Mouse (Mus musculus) CH12F3 (cell line): ENCODE measurements around the gene Ndufa11.

ENCODE experiments used
- in situ Hi-C: fragments of 300-500 bp; cut with MboI; formaldehyde crosslinking; loops from 2 replicates; pipeline ENCODE4 v1.14.3; 2020; ENCODE audit warnings: low sequenced_read_pairs

Ndufa11 gene

DNA sequence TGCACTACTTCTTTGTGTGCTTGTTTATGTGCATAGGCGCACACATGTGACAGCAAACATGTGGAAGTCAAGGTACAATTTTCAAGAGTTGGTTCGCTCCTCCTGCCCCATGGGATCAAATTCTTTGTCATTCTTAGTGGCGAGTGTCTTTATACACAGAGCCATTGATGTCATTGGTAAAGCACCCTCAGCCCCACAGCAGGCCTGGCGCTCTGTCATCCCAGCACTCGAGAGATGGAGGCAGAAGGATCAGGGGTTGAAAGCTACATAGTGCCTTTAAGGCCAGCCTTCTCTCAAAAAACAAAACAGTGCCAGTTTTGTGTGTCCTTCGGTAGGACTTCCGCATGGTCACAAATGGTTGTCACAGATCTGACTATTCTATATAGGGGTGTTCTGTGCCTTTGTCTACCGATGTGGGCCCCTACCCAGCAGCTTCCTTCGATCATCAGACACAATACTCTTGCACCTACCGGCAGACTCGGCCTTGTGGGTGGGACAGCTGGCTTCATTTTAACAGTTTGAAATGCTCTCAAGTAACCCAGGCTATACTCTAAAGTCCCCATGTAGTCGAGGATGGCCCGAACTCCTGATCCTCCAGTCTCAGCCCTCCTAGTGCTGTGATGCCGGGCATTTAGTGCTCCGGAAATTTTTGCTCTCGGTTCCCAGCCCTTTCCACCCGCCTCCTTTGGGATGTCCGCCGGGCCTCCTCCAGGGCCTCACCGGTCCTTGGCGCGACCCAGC, 1.5 kb upstream of the Ndufa11 start:
- in situ Hi-C loops: no loop called here

DNA sequence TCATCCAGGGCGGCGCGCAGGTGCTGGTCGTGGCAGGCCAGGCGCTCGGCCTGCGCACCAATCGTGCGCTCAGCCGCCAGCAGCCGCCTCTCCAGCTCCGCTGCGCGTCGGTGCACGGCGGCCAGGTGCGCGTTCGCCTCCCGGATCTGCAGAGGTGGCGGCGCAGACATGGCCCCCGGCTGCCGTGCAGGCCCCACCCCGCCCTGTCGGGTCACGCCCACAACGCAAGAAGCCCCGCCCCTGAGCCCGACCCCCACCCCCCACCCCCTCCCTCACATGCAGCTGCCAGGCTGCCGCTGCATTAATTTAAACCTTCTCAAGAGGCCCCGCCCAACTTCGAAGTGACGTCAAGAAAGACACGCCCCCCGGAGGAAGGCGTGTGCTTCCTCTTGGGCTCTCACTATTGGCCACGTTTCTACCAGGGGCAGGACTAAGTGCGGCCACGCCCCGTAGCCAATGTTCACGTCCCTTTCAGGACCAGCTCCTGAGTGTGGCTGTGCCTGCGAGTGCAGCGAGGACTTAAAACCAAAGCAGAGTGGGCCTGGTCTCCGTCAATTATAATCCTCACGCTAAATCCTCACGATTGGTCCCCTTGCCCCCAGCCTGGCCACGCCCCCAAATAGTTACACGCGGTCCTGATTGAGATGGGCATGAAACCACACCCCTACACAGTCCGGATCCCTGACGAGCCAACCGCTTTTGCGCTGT, 758 bp upstream of the Ndufa11 start:
- in situ Hi-C loops: no loop called here

DNA sequence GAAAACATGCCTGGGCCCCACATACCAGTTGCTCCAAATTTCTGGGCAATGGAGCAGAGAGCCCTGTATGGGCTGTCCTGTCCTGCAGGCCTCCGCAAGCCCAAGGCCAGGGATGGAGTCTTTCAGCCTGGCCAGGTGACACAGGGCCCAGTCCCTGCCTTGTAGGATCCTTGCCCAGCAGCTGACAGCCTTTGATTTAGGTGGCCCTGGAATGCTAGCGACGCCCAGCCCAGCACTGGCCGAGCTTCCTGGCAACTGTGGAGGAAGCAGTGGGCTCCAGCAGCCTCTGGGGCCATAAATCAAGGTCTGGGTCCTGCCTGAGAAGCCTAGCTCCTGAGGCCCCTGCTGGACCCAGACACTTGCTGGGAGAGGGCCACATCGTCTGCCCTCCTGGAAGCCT, 4.9 kb downstream of the Ndufa11 start:
- in situ Hi-C loops: no loop called here

DNA sequence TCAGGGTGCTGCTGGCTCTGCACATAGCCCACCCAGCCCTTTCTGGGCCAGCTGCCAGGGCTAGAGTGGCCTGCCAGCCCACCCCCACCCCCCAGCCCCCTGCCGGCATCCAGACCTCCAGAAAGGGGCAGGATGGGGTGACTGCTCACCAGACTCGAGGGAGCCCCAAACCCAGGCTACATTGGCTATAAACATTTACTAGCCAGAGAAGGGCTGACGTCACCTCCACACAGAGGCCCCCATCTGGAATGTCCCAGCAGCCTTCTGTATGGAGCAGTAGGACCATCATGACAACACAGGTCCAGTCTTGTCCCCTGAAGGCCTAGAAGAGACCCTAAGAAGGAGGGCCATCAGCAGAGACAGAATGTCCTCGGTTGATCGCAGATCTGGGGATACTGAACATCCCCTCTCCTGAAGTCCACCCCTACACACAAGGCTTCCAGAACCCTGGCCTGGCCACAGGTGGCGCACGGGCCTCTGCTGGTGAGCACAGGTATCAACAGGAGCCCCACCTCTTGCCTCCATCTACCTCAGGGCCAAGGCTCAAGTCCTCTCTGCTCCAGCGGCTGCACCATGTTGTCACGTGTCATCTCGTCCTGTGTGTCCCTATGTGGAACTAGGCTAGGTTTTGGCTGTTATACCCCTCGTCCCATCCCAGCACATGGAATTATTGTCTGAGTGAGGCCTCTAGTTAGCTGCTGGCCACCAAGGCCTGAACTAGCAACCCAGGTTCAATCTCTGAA, 6.0 kb downstream of the Ndufa11 start:
- in situ Hi-C loops: no loop called here

DNA sequence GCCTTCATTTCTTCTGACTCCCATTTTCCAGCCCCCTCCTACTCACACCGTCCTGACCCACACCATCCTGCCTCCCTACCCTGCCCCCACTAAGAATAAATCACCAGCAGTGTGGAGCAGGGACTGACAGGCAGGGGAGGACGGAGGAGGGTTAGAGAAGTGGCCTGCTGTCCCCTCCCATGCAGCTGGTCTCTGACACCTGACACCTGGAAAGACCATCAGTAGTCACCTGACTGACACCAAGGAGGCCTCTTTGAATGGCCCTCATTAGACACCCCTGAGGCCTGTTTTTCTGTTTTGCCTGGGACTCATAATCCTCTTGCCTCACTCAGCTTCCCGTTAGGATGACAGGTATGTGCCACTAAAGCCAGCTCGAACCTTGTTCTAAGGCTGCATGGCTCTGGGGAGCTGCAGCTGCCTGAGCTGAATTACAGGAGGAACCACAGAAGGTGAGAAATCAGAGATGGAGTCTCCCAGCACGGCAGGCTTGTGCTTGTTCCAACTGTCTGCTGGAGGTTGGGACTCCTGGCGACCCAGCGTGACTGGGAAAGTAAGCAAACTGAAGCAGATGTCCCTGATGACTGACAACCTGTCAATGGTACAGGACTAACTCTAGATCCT, 9.6 kb downstream of the Ndufa11 start:
- in situ Hi-C loops: no loop called here

DNA sequence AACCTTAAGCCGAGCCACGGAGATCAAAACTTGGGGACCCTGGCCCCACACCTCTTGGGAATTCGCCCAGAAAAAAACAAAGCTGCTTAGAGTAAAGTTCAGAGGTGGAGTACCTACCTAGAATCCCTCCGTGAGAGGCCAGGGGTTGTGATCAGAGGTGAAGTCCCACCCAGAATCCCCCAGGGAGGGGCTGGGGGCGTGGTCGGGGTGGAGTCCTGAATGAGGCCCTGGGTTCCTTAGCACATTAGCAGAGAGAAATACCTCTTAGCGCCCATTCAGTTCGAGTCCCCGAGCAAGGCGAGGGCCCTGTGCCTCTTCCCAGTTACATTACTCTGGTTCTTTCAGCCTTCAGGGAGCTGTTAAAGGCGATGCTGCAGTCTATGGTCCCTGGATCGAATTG, 10.1 kb downstream of the Ndufa11 start:
- in situ Hi-C loops: no loop called here

DNA sequence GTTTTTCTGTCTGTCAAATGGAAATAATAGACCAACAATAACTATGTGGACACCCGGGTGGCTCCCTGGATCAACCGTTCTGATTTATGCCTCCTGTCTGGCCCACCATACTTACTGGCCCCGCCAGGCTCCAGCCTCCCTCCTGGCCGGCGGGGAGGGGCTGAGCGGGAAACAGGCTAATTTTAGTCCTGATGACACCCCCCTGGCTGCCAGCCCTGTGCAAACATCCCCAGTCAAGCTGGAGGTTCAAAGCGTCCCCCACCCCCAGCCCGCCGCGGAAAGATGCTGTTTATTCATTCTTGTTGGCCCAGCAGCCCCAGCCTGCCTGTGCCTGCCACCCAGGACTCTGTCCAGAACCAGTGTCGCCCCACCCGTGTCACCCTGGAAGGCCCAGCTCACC, 10.6 kb downstream of the Ndufa11 start:
- in situ Hi-C loops: no loop called here

DNA sequence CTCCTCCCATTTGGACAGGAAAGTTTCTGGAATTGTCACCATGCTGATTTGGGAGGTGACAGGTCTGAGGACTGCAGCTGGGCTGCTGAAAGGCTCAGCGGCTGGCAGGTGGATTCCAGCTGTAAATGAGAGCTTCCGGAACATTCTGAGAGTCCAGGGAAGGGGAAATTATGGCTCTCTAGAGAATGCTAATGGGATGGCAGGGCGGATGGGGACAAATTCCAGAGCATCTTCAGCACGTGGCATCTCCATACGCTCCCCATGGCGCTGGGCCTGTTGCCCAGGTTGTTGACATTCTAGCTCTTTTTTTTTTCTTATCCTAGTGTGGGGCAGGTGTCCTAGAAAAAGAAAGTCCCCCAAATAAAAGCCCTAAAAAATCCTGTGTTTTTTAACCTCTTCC, 11.6 kb downstream of the Ndufa11 start:
- in situ Hi-C loops: no loop called here

DNA sequence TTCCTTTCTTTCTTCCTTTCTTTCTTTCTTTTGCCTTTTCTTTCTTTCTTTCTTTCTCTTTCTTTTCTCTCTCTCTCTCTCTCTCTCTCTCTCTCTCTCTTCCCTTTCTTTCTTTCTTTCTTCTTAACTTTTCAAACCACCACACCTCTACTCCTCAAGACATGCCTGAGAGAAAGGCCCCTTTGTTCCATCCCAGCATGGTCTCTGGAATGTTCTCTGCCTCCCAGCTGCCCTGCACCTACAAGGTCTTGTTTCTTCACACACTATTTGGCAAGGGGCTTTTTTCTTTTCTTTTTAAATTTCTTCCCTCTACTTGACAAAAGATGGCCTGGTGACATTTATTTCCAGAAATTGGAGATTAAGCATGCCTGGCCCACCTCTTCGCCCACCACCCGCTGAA, 12.1 kb downstream of the Ndufa11 start:
- in situ Hi-C loops: no loop called here

DNA sequence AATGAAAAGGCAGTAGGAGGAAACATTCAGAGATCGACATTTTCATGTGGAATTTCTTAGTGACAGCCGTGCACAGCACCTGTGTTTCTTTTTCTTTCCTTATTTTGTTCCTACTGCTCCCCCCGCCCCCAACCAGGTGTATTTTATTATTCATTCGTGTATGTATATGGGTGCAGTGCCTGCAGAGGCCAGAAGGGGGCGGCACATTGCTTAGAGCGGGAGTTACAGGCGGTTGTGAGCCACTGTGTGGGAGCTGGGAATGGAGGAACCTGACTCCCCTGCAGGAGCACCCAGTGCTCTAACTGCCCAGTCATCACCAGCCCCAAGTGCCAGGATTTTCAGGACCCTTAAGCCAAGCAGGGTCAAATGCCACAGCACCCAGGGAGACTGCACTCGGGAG, 19.0 kb downstream of the Ndufa11 start:
- in situ Hi-C loops: no loop called here

DNA sequence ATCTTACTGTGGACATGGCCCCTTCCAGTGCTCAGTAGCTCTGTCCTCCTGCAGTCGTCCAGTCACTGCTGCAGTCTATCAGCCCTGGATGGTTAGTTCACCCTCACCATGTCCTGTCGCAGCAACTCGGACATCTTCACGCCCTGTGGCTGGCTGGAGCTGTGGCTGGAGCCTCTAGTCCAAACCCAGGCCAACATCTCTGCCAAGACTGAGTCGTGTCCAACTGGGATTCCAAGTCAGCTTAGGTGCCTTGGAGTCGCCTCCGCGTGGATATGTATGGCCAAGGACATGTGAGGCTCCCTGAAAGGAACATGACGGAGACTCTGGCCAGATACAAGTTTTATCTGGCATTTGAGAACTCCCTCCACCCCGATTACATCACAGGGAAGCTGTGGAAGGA, 20.7 kb downstream of the Ndufa11 start:
- in situ Hi-C loops: no loop called here

DNA sequence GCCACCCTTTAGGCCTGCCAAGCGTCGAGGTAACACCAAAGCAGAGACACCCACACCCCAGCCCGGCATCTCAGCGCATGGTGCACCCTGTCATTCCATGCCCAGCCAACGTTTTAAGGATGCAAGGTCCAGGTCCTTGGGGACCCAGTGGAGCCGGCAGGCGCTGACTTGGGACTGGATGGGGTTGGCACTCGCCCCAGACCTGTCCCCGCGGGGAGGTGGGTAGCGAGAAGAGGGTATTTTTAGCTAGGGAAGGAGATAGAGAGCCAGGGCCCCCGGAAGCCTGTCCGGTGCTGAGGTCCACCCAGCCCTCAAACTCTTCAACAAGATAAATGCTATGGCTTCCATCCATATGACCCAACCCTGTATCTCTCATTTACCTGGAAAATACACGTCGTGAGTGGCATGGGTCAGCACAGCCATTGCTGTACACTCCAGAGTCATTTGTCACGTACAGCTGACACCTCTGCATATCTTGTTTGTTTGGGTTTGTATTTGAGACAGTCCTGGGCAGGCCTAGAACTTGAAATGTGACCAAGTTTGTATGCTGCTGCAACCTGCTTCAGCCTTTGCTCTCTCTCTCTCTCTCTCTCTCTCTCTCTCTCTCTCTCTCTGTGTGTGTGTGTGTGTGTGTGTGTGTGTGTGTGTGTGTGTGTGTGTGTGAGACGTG, 22.7 kb downstream of the Ndufa11 start:
- in situ Hi-C loops: no loop called here

DNA sequence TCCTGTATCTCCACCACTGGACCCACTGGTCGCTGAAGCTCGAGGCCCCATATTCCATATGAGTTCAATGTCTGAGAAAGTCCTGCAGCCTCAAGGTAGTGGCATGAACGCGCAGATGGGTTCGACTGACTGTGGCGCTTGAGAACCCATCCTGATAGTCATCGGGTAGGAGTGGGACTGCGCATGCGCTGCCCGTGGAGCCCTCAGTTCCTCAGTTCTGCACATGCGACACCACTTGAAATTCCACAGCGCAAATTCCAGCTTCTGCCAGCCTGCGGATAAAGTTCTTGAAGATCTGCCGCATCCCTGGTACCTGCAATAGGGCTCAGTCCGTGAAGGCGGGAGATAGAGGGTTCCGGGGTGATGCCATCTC, 23.2 kb downstream of the Ndufa11 start:
- in situ Hi-C loops: no loop called here

DNA sequence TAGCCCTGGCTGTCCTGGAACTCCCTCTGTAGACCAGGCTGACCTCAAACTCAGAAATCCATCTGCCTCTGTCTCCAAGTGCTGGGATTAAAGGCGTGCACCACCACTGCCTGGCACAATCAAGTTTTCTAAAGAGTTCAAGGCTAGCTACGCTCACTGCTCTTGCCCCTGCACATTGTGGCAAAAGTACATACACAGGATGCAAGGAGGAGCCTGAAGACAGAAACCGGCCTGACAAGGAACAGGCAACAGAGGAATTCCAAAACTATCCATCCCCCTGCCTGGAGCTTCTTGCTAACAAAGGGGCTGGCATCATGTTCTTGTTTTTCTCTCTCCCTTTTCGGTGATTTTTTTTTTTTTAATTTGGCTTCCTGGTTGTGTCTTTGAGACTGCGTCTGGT, 26.6 kb downstream of the Ndufa11 start:
- in situ Hi-C loops: no loop called here

DNA sequence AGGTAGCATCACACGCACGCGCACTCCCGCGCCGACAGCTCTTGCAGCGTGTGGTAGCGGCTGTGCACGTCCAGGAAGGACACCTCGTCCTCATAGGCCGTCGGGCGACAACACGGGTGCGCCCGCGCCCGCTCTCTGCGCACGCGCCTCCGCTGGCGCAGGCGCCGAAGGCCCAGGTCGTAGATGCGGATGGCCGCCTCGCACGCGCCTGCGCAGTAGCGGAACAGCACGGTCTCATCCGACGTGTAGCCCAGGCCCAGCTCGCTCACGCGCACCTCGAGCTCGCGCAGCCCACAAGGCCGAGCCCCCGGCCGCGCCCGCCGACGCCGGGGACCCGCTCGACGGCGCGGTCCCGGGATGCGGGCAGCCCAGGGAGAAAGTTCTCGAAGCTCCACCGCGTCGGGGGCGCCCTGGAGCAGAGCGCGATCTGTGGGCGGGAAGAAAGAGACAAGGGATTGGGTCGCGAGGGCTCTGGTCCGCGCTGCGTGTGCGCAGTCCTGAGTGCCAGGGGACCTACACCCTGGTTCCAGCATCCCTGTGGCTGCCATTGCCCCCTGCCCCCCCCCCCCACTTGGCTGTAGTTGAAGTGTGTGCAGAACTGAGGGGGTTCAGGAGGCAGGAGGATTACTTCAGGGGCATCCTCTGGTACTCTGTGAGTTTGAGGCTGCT, 34.0 kb downstream of the Ndufa11 start:
- in situ Hi-C loops: no loop called here

DNA sequence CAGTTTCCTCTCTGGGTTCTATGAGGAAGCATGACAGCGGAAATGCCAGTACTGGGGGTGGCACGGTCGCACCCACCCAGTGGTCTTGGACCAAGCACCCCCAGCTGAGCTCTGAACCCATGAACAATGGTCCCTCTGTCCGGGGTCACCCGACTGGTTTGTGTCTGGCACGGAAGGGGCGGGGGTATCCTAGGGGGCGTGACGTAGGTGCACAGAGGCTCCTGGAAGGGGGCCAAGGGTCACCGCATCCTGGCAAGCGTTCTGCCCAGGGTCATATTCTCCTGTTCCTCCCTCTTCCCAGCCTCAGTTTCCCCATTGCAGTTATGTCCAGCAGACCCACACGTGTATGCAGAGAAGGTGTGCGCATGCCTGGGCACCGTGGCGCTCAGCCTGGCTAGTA, 35.9 kb downstream of the Ndufa11 start:
- in situ Hi-C loops: no loop called here

DNA sequence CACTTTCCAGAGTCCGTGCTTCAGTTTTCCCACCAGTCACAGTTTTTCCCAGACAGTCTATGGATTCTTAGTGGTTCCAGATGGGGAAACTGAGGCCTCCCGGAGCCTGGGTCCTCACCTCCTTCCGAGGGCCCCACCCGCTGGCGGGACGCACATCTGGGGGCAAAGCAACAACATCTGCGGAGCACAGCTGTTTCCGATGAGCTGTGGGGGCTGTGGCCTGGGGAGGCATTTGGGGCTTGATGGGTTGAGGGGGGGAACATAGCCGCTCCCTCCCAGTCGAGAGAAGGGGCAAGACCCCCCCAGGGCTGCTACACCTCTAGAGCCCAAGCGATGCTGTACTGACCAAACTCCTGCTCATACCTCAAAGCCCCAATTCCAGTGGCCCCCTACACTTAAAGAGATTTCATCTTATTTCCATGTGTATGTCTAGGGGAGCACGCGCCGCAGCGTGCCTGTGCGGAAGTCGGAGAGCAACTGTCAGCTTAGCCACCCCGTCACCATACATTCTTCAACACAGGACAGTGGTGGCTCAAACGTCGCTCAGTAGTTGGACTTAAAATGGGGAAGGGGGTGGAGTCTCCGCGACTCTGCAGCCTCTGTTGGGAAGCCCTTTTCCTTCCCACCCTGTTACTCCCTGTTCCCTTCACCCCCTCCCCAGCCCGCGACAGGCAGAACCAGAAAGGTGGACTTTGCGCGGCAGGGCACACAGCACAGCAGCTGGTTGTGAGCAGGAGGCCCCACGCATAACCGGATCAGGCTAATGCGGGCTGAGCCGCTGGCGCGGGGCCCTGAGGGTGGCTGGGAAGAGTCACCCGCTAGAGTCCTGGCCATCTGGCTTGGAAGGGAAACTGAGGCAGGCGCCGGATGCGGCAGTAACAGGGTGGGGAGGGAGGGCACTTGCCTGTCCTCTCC, 37.0 kb downstream of the Ndufa11 start:
- in situ Hi-C loops: no loop called here

DNA sequence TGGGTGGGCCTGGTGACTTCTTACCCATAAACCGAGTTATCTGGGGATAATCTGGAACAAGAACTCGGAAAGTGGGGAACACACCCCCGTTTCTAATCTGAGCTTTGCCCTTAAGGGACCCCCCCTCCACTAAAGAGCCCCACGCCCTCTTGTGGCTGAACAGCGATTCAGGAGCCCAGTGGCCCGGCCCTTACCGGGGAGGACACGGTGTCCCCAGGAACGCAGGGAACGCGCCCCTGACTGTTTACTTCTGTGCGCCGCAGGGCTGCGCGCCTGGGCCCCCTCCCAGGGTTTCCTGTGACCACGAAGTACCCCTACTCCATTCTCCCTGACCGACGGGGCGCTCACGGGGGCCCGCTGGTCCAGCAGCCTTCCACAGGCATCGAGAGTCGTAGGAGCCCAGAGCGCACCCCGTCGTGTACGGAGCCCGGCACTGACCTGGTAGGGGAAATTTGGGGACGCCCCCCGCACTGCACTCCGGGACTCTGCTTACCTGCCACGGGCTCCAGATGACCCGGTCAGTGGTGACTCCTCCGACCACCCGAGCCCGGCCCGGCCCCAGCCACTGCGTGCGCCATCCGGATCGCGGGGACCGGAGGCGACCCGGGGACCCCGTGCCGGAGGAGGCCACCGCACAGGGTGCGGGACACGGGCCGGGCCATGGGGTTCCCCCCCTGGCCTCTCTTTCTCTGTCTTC, 39.3 kb downstream of the Ndufa11 start:
- in situ Hi-C loops: no loop called here
